Mouse (Mus musculus) fibroblast of lung, adult 2 months (primary cell): ENCODE measurements around the gene Ccnd3.

ENCODE experiments used
- DNase-seq: peaks from one replicate; pipeline ENCODE4 v3.0.0-alpha.2; 2011; ENCODE audit warnings: low read depth

Ccnd3 gene

GRCm38 (mm10) chr17:47504941-47505346 is at the start of gene Ccnd3:
Ccnd3 (plus strand) TSS chr17:47505051.
- peak; percentile 70 for DNase-seq

- no peak for DNase-seq
Observed at GRCm38 (mm10) chr17:47458310-47458709, 46.5 kb upstream of the Ccnd3 start.

- no peak for DNase-seq
Observed at GRCm38 (mm10) chr17:47458936-47459335, 45.9 kb upstream of the Ccnd3 start.

GRCm38 (mm10) chr17:47459341-47459919 is 45.4 kb upstream of the Ccnd3 start:
- no peak for DNase-seq

GRCm38 (mm10) chr17:47461688-47462087 is 43.2 kb upstream of the Ccnd3 start:
- DNase-seq: no peak

- no peak for DNase-seq
Observed at GRCm38 (mm10) chr17:47462209-47462608, 42.6 kb upstream of the Ccnd3 start.

GRCm38 (mm10) chr17:47462728-47463388 is 42.0 kb upstream of the Ccnd3 start:
- no peak for DNase-seq

- DNase-seq: no peak
Observed at GRCm38 (mm10) chr17:47464248-47464965, 40.4 kb upstream of the Ccnd3 start.

- DNase-seq: no peak
Observed at GRCm38 (mm10) chr17:47465016-47465415, 39.8 kb upstream of the Ccnd3 start.

GRCm38 (mm10) chr17:47466284-47466683 is 38.6 kb upstream of the Ccnd3 start:
- no peak for DNase-seq

- DNase-seq: no peak
Observed at GRCm38 (mm10) chr17:47467659-47468058, 37.2 kb upstream of the Ccnd3 start.

GRCm38 (mm10) chr17:47468063-47468462 is 36.8 kb upstream of the Ccnd3 start:
- no peak for DNase-seq

- no peak for DNase-seq
Observed at GRCm38 (mm10) chr17:47468466-47468865, 36.4 kb upstream of the Ccnd3 start.

GRCm38 (mm10) chr17:47469642-47470041 is 35.2 kb upstream of the Ccnd3 start:
- DNase-seq: no peak

- no peak for DNase-seq
Observed at GRCm38 (mm10) chr17:47470121-47470520, 34.7 kb upstream of the Ccnd3 start.

GRCm38 (mm10) chr17:47470686-47471085 is 34.2 kb upstream of the Ccnd3 start:
- DNase-seq: no peak

- peak; percentile 71 for DNase-seq
Observed at GRCm38 (mm10) chr17:47472435-47473350, 32.2 kb upstream of the Ccnd3 start.

- DNase-seq: no peak
Observed at GRCm38 (mm10) chr17:47473434-47473974, 31.3 kb upstream of the Ccnd3 start.

GRCm38 (mm10) chr17:47474250-47474649 is 30.6 kb upstream of the Ccnd3 start:
- no peak for DNase-seq

GRCm38 (mm10) chr17:47475181-47475580 is 29.7 kb upstream of the Ccnd3 start:
- DNase-seq: no peak

GRCm38 (mm10) chr17:47475714-47476113 is 29.1 kb upstream of the Ccnd3 start:
- DNase-seq: no peak

GRCm38 (mm10) chr17:47479887-47480286 is 25.0 kb upstream of the Ccnd3 start:
- DNase-seq: no peak
